Mouse (Mus musculus): Measurements from ENCODE around the gene Det1.

Det1 gene

GRCm38 (mm10) chr7:78782639-78783581, 64.2 kb downstream of the Det1 start, which contains the start of the genes Mrps11 and Mrpl46:
TSS of gene Mrps11 (plus strand) at chr7:78783119.
TSS of gene Mrpl46 (minus strand) at chr7:78783531.
- peak; percentile 76 to 85 for DNase-seq (ENCODE audit: low spot score in 2 of 2)

- DNase-seq (ENCODE audit: low spot score in 2 of 2): no peak
Observed at GRCm38 (mm10) chr7:78778741-78779140, 68.3 kb downstream of the Det1 start.
